Comparison of ENCODE assay signal across 8 mouse cellular contexts in the genomic region with DNA sequence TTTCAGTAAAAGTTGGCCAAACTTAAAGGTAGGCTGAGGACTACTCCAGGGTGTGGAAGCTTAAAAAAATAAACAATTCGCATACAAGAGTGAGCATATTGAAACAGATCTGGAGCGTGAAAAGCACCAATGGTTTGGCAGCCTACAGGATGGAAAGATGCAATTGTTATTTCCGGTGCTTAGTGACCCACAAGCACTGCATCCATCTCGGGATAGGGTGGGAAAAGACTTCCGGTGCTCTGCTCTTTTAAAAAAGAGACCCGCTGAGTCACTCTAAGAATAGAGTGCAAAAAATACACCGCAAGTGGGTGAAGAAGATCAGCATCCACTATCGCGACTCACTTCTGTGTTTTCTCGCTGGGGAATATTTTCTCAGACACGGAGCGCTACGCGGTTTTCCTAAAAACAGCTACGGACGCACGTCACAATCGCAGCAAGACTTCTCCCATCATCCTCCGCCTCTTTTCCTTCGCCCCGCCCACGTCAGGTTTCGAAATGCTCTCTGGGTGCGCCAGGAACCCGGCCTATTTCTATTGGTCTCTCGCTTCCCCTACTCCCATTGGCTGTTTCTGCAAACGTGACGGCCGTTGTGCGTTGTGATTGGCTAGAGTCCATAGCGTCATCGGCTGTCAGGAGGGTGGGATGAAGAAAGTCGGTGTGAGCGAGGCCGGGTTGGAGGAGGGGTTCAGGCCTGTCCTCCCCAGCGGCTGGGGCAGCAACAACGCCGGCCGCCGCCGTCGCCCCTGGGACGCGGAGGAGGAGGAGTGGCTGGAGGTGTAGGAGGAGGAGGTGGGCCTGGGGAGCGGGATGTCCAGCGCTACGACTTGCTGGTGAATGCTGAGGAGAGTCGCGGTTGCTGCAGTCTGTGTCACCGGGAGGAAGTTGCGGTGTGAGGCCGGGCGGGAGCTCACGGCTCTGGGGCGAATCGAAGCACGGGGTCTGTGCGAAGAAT. TPM values are rescaled to one million over a fixed set of nuclear protein-coding genes. Genes with fewer than 3 reads are reported as not detected.
DNase-seq lines count a peak whose midpoint lies in the region; ATAC-seq lines count a peak whose summit lies in the region.

Gene Nrd1, plus strand, starts transcription at position 657 of the 952 bp plus-strand sequence.

- ATAC-seq in hindbrain, embryonic 14.5 days (ENCODE audit: low FRiP score) = peak; percentile 100

- H3K4me2 ChIP-seq in hindbrain, embryonic 14.5 days (replicated peaks) = peak within 1 kb of the TSS; percentile 86

- peak; percentile 100 for DNase-seq in R1 (ENCODE audit: low read depth, low spot score)
- peak; percentile 97 to 98 for DNase-seq in cerebellum, postnatal 25 days
- DNase-seq in frontal cortex, postnatal 25 days (ENCODE audit: low spot score in 2 of 2) = peak; percentile 93 to 98
- peak; percentile 98 for DNase-seq in hindbrain, embryonic 14.5 days (ENCODE audit: low spot score)
- peak; percentile 99 for DNase-seq in layer of hippocampus, postnatal 36 days
- DNase-seq in lung, postnatal 36 days = peak; percentile 100
- peak; percentile 100 for DNase-seq in retina, postnatal 1 day
- peak; percentile 98 to 100 for DNase-seq in urinary bladder, adult 18-20 months (ENCODE audit: low spot score in 2 of 2)

- under 1% methylated on average over 53 of the region's 58 CpGs for WGBS in hindbrain, embryonic 14.5 days

- H3K27ac ChIP-seq in hindbrain, embryonic 14.5 days = peak within 1 kb of the TSS; percentile 91

- peak within 1 kb of the TSS; percentile 66 for H3K4me3 ChIP-seq in hindbrain, embryonic 14.5 days (replicated peaks; ENCODE audit: low read length)

- H3K9ac ChIP-seq in hindbrain, embryonic 14.5 days = peak within 1 kb of the TSS; percentile 61

- no peaks in the 10 kb centered on the region for H3K27me3 ChIP-seq in hindbrain, embryonic 14.5 days (ENCODE audit: control insufficient read depth, insufficient read depth, low read length)

- peaks cover 28% of the 10 kb centered on the region for H3K4me1 ChIP-seq in hindbrain, embryonic 14.5 days (replicated peaks; ENCODE audit: control insufficient read depth, insufficient read depth, low read length)

- no peaks in the 10 kb centered on the region for H3K9me3 ChIP-seq in hindbrain, embryonic 14.5 days (ENCODE audit: control insufficient read depth, low read length)

- H3K36me3 ChIP-seq in hindbrain, embryonic 14.5 days (replicated peaks; ENCODE audit: control insufficient read depth, insufficient read depth) = no peaks in the 10 kb centered on the region; the same call in 1 of the 2 replicates

RNA-seq across cellular contexts. Expression of gene Nrd1, which starts in this region (rescaled TPM):
- polyA plus RNA-seq in hindbrain, embryonic 14.5 days (2014; fragmentation: Nextera tagmentation; extraction: Ambion mirVana) = 52.4 and 58.6 TPM in 2 replicates
- 100 to 1,000 TPM; 119 to 133 TPM for total RNA-seq in layer of hippocampus, postnatal 36 days (2021)

Comparison
In these comparisons a context has a peak if more than half of its experiments do, and no peak if none do; other contexts are left out.
1. Peak in every context shown above with its lines: DNase-seq, ATAC-seq, H3K4me3 ChIP-seq and H3K27ac ChIP-seq.